Mouse (Mus musculus) liver, adult 2 months (tissue): ENCODE results near the gene Zeb2.

Source experiments
- CTCF ChIP-seq: fragments of 200-500 bp; IDR thresholded peaks from 2 replicates; pipeline ENCODE4 v1.5.1; 2011; ENCODE audit warnings: low read depth, low read length, control low read depth
- POLR2A ChIP-seq: fragments of 200-500 bp; IDR thresholded peaks from 2 replicates; pipeline ENCODE4 v1.6.1; 2011; ENCODE audit warnings: low read length, control low read depth; ENCODE audit not compliant: insufficient read depth; ENCODE audit errors: extremely low read depth

- TF ChIP-seq POLR2A = no peak
- TF ChIP-seq CTCF = no peak
Observed at GRCm38 (mm10) chr2:45136783-45137182, 19.6 kb upstream of the Zeb2 start.
